In the genomic region with DNA sequence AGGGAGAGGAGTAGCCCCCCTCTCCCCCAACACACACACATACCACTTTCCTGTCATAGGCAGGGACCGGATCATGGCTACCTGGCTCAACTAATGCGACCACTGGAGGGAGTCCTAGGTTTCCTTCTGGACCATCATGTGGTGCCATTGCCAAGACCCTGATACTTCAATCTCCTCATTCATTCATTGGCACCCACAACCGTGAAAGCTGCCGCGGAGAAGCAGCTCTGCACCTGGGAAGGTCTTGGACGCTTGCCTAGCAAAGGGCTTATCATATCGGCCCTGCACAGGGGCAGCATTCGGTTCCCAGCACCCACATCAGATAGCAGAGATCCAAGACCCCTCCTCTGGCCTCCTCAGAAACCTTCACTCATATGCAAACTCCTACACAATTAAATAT, we compare ENCODE assay signal across 1 mouse cellular context.
TF ChIP-seq lines count a peak whose summit lies in the region.

No protein-coding gene starts in this region.

TF ChIP-seq in CH12.LX, 34 proteins besides CTCF, POLR2A, EP300 and RAD21 (continued from another document):
- TF ChIP-seq E2F4 (IDR thresholded peaks at IDR 0.05; ENCODE audit: insufficient replicate concordance, low read depth, low read length) (no peak), TBP (conservative IDR thresholded peaks at IDR 0.05; ENCODE audit: low read depth, low read length) (no peak)
